Mouse (Mus musculus): ENCODE measurements around the gene Ssc5d.

- TF ChIP-seq CTCF (IDR thresholded peaks at IDR 0.05; ENCODE audit: extremely low read depth, insufficient read length, insufficient replicate concordance, low read depth, low read length) (no peak), POLR2A (IDR thresholded peaks at IDR 0.05; ENCODE audit: low read depth, low read length) (no peak)
These were observed 11.8 kb downstream of the Ssc5d start for GRCm38 (mm10) chr7:4937392-4937791.

Measured in small intestine, adult 2 months (tissue).